Mouse (Mus musculus) bone marrow, adult 2 months (tissue): Measurements from ENCODE around the gene Agpat2.

Experiments
- CTCF ChIP-seq: fragments of 200-500 bp; IDR thresholded peaks from 2 replicates; pipeline ENCODE4 v1.5.1; 2011; ENCODE audit warnings: low read length, control low read depth; ENCODE audit not compliant: control insufficient read depth, insufficient read depth
- POLR2A ChIP-seq: fragments of 200-500 bp; IDR thresholded peaks from 2 replicates; pipeline ENCODE4 v1.6.1; 2011; ENCODE audit warnings: low read depth, mild to moderate bottlenecking, control low read depth, low read length, borderline replicate concordance; ENCODE audit not compliant: control insufficient read depth

DNA sequence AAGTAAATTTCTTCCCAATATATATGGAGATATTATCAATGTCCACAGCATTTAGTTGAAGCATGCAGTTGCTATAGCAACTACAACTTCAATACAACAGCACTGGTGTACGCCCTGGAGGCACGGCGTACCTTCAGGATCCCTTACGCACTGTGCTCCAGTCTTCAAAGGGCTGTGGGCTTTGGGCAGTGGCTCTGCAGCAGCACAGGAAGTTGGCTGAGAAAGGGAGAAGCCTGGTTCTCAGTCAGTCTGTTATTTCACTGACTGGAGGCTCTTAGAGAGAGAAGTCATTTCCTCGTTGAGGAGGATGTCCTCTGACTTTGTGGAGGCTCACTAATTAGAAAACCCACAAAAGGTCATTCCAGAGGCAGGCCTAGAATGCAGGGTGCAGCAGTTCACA, 18.8 kb upstream of the Agpat2 start:
- TF ChIP-seq CTCF (no peak), POLR2A (no peak)
